Mouse (Mus musculus): ENCODE measurements around the gene Psip1.
"Not testable (repeated sequence)": the region's sequence is repeated elsewhere in the genome, so short reads cannot be mapped to it uniquely, and the experiment has no call there.

Gene Psip1

GRCm38 (mm10) chr4:83501037-83501430 is 14.8 kb upstream of the Psip1 start:
- DNase-seq (ENCODE audit: low spot score in 2 of 2), result no peak

GRCm38 (mm10) chr4:83500154-83501036 is 14.1 kb upstream of the Psip1 start:
- peak in 1 of 2 experiments; percentile 15 for DNase-seq (ENCODE audit: low spot score in 2 of 2)

- not testable (repeated sequence) for DNase-seq (ENCODE audit: low spot score in 2 of 2)
Observed at GRCm38 (mm10) chr4:83497013-83497412, 10.8 kb upstream of the Psip1 start.

GRCm38 (mm10) chr4:83493112-83493511 is 6.9 kb upstream of the Psip1 start:
- DNase-seq (ENCODE audit: low spot score in 2 of 2), result no peak

GRCm38 (mm10) chr4:83489121-83489520 is 2.9 kb upstream of the Psip1 start:
- DNase-seq (ENCODE audit: low spot score in 2 of 2), result no peak

GRCm38 (mm10) chr4:83485735-83486116 is 533 bp downstream of the Psip1 start:
- peak; percentile 71 to 88 for DNase-seq (ENCODE audit: low spot score in 2 of 2)

GRCm38 (mm10) chr4:83485250-83485649 is 1.0 kb downstream of the Psip1 start:
- no peak for DNase-seq (ENCODE audit: low spot score in 2 of 2)

GRCm38 (mm10) chr4:83468208-83468607 is 18.1 kb downstream of the Psip1 start:
- DNase-seq (ENCODE audit: low spot score in 2 of 2), result no peak

- DNase-seq (ENCODE audit: low spot score in 2 of 2), result peak in 1 of 2 experiments; percentile 33
Observed at GRCm38 (mm10) chr4:83467615-83468014, 18.6 kb downstream of the Psip1 start.

- DNase-seq (ENCODE audit: low spot score in 2 of 2), result no peak
Observed at GRCm38 (mm10) chr4:83464827-83465226, 21.4 kb downstream of the Psip1 start.

GRCm38 (mm10) chr4:83460106-83460505 is 26.2 kb downstream of the Psip1 start:
- DNase-seq (ENCODE audit: low spot score in 2 of 2), result no peak

- DNase-seq (ENCODE audit: low spot score in 2 of 2), result no peak
Observed at GRCm38 (mm10) chr4:83450785-83451184, 35.5 kb downstream of the Psip1 start.

GRCm38 (mm10) chr4:83441050-83441449 is 45.2 kb downstream of the Psip1 start:
- no peak for DNase-seq (ENCODE audit: low spot score in 2 of 2)

- DNase-seq (ENCODE audit: low spot score in 2 of 2), result no peak
Observed at GRCm38 (mm10) chr4:83439045-83439444, 47.2 kb downstream of the Psip1 start.

- DNase-seq (ENCODE audit: low spot score in 2 of 2), result no peak
Observed at GRCm38 (mm10) chr4:83438116-83438515, 48.1 kb downstream of the Psip1 start.

GRCm38 (mm10) chr4:83436375-83436774 is 49.9 kb downstream of the Psip1 start:
- DNase-seq (ENCODE audit: low spot score in 2 of 2), result no peak

GRCm38 (mm10) chr4:83432901-83433300 is 53.4 kb downstream of the Psip1 start:
- no peak for DNase-seq (ENCODE audit: low spot score in 2 of 2)

GRCm38 (mm10) chr4:83431950-83432349 is 54.3 kb downstream of the Psip1 start:
- DNase-seq (ENCODE audit: low spot score in 2 of 2), result no peak

GRCm38 (mm10) chr4:83428845-83429244 is 57.4 kb downstream of the Psip1 start:
- DNase-seq (ENCODE audit: low spot score in 2 of 2), result no peak

GRCm38 (mm10) chr4:83427696-83428095 is 58.6 kb downstream of the Psip1 start:
- no peak for DNase-seq (ENCODE audit: low spot score in 2 of 2)

GRCm38 (mm10) chr4:83427141-83427540 is 59.1 kb downstream of the Psip1 start:
- no peak for DNase-seq (ENCODE audit: low spot score in 2 of 2)

GRCm38 (mm10) chr4:83425119-83425518 is 61.1 kb downstream of the Psip1 start:
- DNase-seq (ENCODE audit: low spot score in 2 of 2), result no peak

- DNase-seq (ENCODE audit: low spot score in 2 of 2), result no peak
Observed at GRCm38 (mm10) chr4:83423641-83424040, 62.6 kb downstream of the Psip1 start.

GRCm38 (mm10) chr4:83418781-83419180 is 67.5 kb downstream of the Psip1 start:
- DNase-seq (ENCODE audit: low spot score in 2 of 2), result no peak

Data from cerebellum, postnatal 4 days (tissue).